Mouse (Mus musculus): ENCODE measurements around the gene Mrps17. TPM values are rescaled to one million over a fixed set of nuclear protein-coding genes. Genes with fewer than 3 reads are reported as not detected.

Gene Mrps17
- polyA plus RNA-seq, 1 experiment from 2014 or later = 184 TPM

DNA sequence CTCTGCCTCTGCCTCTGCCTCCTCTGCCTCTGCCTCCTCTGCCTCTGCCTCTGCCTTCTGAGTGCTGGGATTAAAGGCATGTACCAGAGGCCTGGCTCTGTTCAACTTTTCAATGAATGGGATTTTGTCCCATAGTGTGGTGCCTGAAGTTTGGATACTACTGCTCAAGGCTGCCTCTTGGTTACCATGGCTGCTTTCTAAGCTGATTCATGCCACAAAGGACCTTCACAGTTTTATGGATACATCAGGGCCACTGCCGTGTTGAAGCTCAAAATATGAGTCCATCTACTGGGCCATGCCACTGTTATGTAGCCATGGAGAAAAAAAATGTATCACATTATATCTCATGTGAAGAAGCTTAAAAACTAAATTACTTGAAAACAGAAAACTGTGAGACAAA is 13.6 kb upstream of the Mrps17 start:
- DNase-seq (ENCODE audit: low spot score) (no peak), ATAC-seq (ENCODE audit: low FRiP score) (no peak)
- no peaks in the 10 kb centered on the region for H3K27me3 ChIP-seq (ENCODE audit: control insufficient read depth, insufficient read depth, low read length)
- no peaks in the 10 kb centered on the region for H3K4me1 ChIP-seq (replicated peaks; ENCODE audit: control insufficient read depth, insufficient read depth, low read length)
- no peaks in the 10 kb centered on the region for H3K9me3 ChIP-seq (ENCODE audit: control insufficient read depth, low read length)
- no peaks in the 10 kb centered on the region for H3K36me3 ChIP-seq (replicated peaks; ENCODE audit: control insufficient read depth, insufficient read depth)
- H3K4me2 ChIP-seq (replicated peaks) = no peak overlapping the region
- no peak overlapping the region for H3K27ac ChIP-seq
- WGBS = 67% methylated on average over 1 of the region's 1 CpGs
- no peak overlapping the region for H3K4me3 ChIP-seq (replicated peaks; ENCODE audit: low read length)
- H3K9ac ChIP-seq = no peak overlapping the region

- DNase-seq (ENCODE audit: low spot score) = no peak
- Histone ChIP-seq H3K9ac (no peak overlapping the region), H3K4me1 (replicated peaks; ENCODE audit: control insufficient read depth, insufficient read depth, low read length) (no peaks in the 10 kb centered on the region), H3K27me3 (ENCODE audit: control insufficient read depth, insufficient read depth, low read length) (no peaks in the 10 kb centered on the region), H3K4me3 (replicated peaks; ENCODE audit: low read length) (no peak overlapping the region), H3K27ac (no peak overlapping the region), H3K4me2 (replicated peaks) (no peak overlapping the region), H3K9me3 (ENCODE audit: control insufficient read depth, low read length) (no peaks in the 10 kb centered on the region), H3K36me3 (replicated peaks; ENCODE audit: control insufficient read depth, insufficient read depth) (no peaks in the 10 kb centered on the region)
- no peak for ATAC-seq (ENCODE audit: low FRiP score)
These were observed 11.9 kb upstream of the Mrps17 start for GRCm38 (mm10) chr5:129703368-129703767.

DNA sequence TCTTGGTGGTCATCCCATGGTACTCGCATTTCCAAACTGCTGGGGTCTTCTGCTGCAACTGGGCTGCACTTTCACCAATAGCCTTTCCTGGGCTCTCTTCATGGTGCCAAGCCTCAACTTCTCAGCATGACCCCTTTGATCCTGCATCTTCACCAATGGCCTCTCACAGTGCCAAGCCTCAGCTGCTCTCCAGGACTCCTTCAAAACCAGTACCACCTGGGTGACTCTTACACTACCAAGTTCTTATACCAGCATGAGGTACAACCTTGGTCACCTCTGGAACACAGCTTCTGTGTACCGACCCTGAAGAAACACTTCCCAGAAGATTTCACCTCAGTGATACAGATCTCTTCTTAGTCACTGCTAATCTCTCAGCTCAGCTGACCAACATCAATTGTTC is 6.9 kb upstream of the Mrps17 start, which contains the start of gene Sept14:
Gene Sept14, minus strand, starts transcription at position 101 of the 400 bp plus-strand sequence.
- DNase-seq (ENCODE audit: low spot score) = no peak
- WGBS = 62% methylated on average over 2 of the region's 2 CpGs

GRCm38 (mm10) chr5:129717016-129717415 is 1.7 kb downstream of the Mrps17 start:
- Histone ChIP-seq H3K9me3 (ENCODE audit: control insufficient read depth, low read length) (no peaks in the 10 kb centered on the region), H3K4me1 (replicated peaks; ENCODE audit: control insufficient read depth, insufficient read depth, low read length) (peaks cover 11% of the 10 kb centered on the region), H3K4me3 (replicated peaks; ENCODE audit: low read length) (no peak overlapping the region), H3K9ac (no peak overlapping the region), H3K4me2 (replicated peaks) (no peak overlapping the region), H3K27ac (no peak overlapping the region), H3K27me3 (ENCODE audit: control insufficient read depth, insufficient read depth, low read length) (no peaks in the 10 kb centered on the region), H3K36me3 (replicated peaks; ENCODE audit: control insufficient read depth, insufficient read depth) (peaks cover 27% of the 10 kb centered on the region)
- DNase-seq (ENCODE audit: low spot score) (no peak), ATAC-seq (ENCODE audit: low FRiP score) (no peak)
- 86% methylated on average over 9 of the region's 9 CpGs for WGBS

More for the DNA sequence above, 6.9 kb upstream of the Mrps17 start, which contains the start of gene Sept14:
- no peak within 1 kb of the TSS for H3K4me2 ChIP-seq (replicated peaks)
- no peaks in the 10 kb centered on the region for H3K27me3 ChIP-seq (ENCODE audit: control insufficient read depth, insufficient read depth, low read length)
- H3K9ac ChIP-seq = no peak within 1 kb of the TSS
- H3K9me3 ChIP-seq (ENCODE audit: control insufficient read depth, low read length) = no peaks in the 10 kb centered on the region
- H3K4me1 ChIP-seq (replicated peaks; ENCODE audit: control insufficient read depth, insufficient read depth, low read length) = no peaks in the 10 kb centered on the region
- no peaks in the 10 kb centered on the region for H3K36me3 ChIP-seq (replicated peaks; ENCODE audit: control insufficient read depth, insufficient read depth)
- no peak within 1 kb of the TSS for H3K4me3 ChIP-seq (replicated peaks; ENCODE audit: low read length)
- no peak within 1 kb of the TSS for H3K27ac ChIP-seq
- ATAC-seq (ENCODE audit: low FRiP score) = no peak

DNA sequence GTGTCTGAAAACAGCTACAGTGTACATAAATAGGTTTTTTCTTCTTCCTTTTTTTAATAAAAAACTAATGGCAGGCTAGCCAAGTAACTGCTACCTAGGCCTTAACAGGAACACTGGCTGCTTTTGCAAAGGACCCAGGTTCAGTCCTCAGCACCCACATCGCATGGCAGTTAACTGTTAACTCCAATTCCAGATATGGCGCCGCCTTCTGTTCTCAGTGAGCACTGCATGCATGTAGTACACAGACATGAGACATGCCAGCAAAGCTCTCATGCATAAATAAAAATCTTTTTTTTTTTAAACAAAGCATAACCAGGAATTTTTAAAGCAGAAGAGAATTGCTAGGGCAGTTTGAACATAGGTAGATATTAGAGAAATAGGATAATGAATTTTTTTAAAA is 4.9 kb downstream of the Mrps17 start:
- Histone ChIP-seq H3K9me3 (ENCODE audit: control insufficient read depth, low read length) (no peaks in the 10 kb centered on the region), H3K4me3 (replicated peaks; ENCODE audit: low read length) (no peak overlapping the region), H3K4me2 (replicated peaks) (no peak overlapping the region), H3K36me3 (replicated peaks; ENCODE audit: control insufficient read depth, insufficient read depth) (peaks cover 27% of the 10 kb centered on the region), H3K4me1 (replicated peaks; ENCODE audit: control insufficient read depth, insufficient read depth, low read length) (peaks cover 8% of the 10 kb centered on the region), H3K9ac (no peak overlapping the region), H3K27ac (no peak overlapping the region), H3K27me3 (ENCODE audit: control insufficient read depth, insufficient read depth, low read length) (no peaks in the 10 kb centered on the region)
- no peak for ATAC-seq (ENCODE audit: low FRiP score)
- no peak for DNase-seq (ENCODE audit: low spot score)
- 84% methylated on average over 3 of the region's 3 CpGs for WGBS

DNA sequence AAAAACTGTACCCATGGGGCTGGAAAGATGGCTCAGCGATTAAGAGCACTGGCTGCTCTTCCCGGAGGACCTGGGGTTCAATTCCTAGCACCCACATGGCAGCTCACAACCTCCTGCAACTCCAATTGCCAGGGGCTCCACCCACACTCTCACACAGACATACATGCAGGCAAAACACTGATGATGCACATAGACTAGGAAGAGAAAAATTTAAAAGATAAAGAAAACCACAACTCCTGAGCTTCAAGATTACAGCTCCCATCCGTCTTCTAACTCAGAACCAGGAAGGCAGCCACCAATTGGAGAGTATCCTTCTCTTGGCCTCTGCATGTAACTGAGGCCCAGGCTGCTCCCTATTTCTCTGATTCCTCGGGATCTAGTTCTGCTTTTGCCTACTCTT is 9.0 kb downstream of the Mrps17 start:
- Histone ChIP-seq H3K27me3 (ENCODE audit: control insufficient read depth, insufficient read depth, low read length) (no peaks in the 10 kb centered on the region), H3K36me3 (replicated peaks; ENCODE audit: control insufficient read depth, insufficient read depth) (peaks cover 6% of the 10 kb centered on the region; the same call in 1 of the 2 replicates), H3K9ac (peak overlapping the region; percentile 96), H3K27ac (no peak overlapping the region), H3K4me1 (replicated peaks; ENCODE audit: control insufficient read depth, insufficient read depth, low read length) (0 out of 2 replicates have a peak, but pooled peaks cover 14% of the 10 kb centered on the region), H3K4me2 (replicated peaks) (peak overlapping the region; percentile 56), H3K9me3 (ENCODE audit: control insufficient read depth, low read length) (no peaks in the 10 kb centered on the region), H3K4me3 (replicated peaks; ENCODE audit: low read length) (peak overlapping the region; percentile 95)
- ATAC-seq (ENCODE audit: low FRiP score) (no peak), DNase-seq (ENCODE audit: low spot score) (no peak)
- WGBS = 58% methylated on average over 4 of the region's 4 CpGs

GRCm38 (mm10) chr5:129724834-129725773 is 9.8 kb downstream of the Mrps17 start, which contains the start of gene Nipsnap2:
Nipsnap2 (plus strand) TSS chr5:129725063.
- peak; percentile 94 for DNase-seq (ENCODE audit: low spot score)

GRCm38 (mm10) chr5:129725774-129726392 is 10.6 kb downstream of the Mrps17 start:
- ATAC-seq (ENCODE audit: low FRiP score) (no peak), DNase-seq (ENCODE audit: low spot score) (no peak)
- Histone ChIP-seq H3K4me1 (replicated peaks; ENCODE audit: control insufficient read depth, insufficient read depth, low read length) (peaks cover 17% of the 10 kb centered on the region; the same call in 1 of the 2 replicates), H3K9me3 (ENCODE audit: control insufficient read depth, low read length) (no peaks in the 10 kb centered on the region), H3K9ac (peak overlapping the region; percentile 96), H3K4me2 (replicated peaks) (peak overlapping the region; percentile 56), H3K27me3 (ENCODE audit: control insufficient read depth, insufficient read depth, low read length) (no peaks in the 10 kb centered on the region), H3K4me3 (replicated peaks; ENCODE audit: low read length) (peak overlapping the region; percentile 95), H3K36me3 (replicated peaks; ENCODE audit: control insufficient read depth, insufficient read depth) (no peaks in the 10 kb centered on the region), H3K27ac (peak overlapping the region; percentile 92; the same call in 1 of the 2 replicates)
- WGBS = 18% methylated on average over 7 of the region's 7 CpGs

More at GRCm38 (mm10) chr5:129724834-129725773, 9.8 kb downstream of the Mrps17 start, which contains the start of gene Nipsnap2:
- H3K9ac ChIP-seq = peak within 1 kb of the TSS; percentile 96
- peak within 1 kb of the TSS; percentile 92 for H3K27ac ChIP-seq
- 1% methylated on average over 58 of the region's 93 CpGs for WGBS
- H3K36me3 ChIP-seq (replicated peaks; ENCODE audit: control insufficient read depth, insufficient read depth) = no peaks in the 10 kb centered on the region
- peak within 1 kb of the TSS; percentile 56 for H3K4me2 ChIP-seq (replicated peaks)
- 0 out of 2 replicates have a peak, but pooled peaks cover 17% of the 10 kb centered on the region for H3K4me1 ChIP-seq (replicated peaks; ENCODE audit: control insufficient read depth, insufficient read depth, low read length)
- ATAC-seq (ENCODE audit: low FRiP score) = peak; percentile 94
- peak within 1 kb of the TSS; percentile 95 for H3K4me3 ChIP-seq (replicated peaks; ENCODE audit: low read length)
- no peaks in the 10 kb centered on the region for H3K9me3 ChIP-seq (ENCODE audit: control insufficient read depth, low read length)
- H3K27me3 ChIP-seq (ENCODE audit: control insufficient read depth, insufficient read depth, low read length) = no peaks in the 10 kb centered on the region

DNA sequence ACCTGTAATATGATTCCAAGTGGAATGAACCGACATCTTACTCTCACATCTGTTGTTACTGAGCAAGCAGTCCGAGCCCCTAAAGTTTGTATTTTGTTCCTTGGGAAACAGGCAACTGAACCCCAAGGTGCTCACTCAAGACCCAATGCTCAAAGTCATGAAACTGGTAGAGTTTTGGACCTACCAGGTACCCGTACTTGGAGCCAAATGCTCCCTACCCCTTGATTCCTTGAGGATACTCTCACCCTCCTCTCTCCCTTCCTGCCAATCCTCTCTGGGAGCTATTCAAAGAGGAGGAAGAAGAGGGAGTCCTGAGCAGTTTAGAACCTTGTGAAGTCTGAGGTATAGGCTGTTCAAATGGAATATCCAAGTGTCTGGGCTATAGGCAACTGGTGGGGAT is 11.5 kb downstream of the Mrps17 start:
- H3K4me2 ChIP-seq (replicated peaks) = no peak overlapping the region
- WGBS = 92% methylated on average over 3 of the region's 3 CpGs
- H3K27ac ChIP-seq = no peak overlapping the region

More for the DNA sequence above, 11.5 kb downstream of the Mrps17 start:
- Histone ChIP-seq H3K9ac (no peak overlapping the region), H3K4me1 (replicated peaks; ENCODE audit: control insufficient read depth, insufficient read depth, low read length) (peaks cover 17% of the 10 kb centered on the region; the same call in 1 of the 2 replicates), H3K27me3 (ENCODE audit: control insufficient read depth, insufficient read depth, low read length) (no peaks in the 10 kb centered on the region), H3K4me3 (replicated peaks; ENCODE audit: low read length) (no peak overlapping the region), H3K9me3 (ENCODE audit: control insufficient read depth, low read length) (no peaks in the 10 kb centered on the region), H3K36me3 (replicated peaks; ENCODE audit: control insufficient read depth, insufficient read depth) (no peaks in the 10 kb centered on the region)
- no peak for DNase-seq (ENCODE audit: low spot score)
- ATAC-seq (ENCODE audit: low FRiP score) = no peak

Measured in hindbrain, embryonic 14.5 days (tissue).